Mouse (Mus musculus): Measurements from ENCODE around the gene Tesk1. TPM values are rescaled to one million over a fixed set of nuclear protein-coding genes. Genes with fewer than 3 reads are reported as not detected.

Tesk1 gene
- polyA plus RNA-seq, 1 experiment from 2014 or later: 3.5 TPM

- Histone ChIP-seq H3K4me1 (peaks cover 15% of the 10 kb centered on the region), H3K27ac (no peak overlapping the region), H3K9me3 (no peaks in the 10 kb centered on the region; the same call in 1 of the 2 replicates), H3K4me3 (no peak overlapping the region), H3K27me3 (ENCODE audit: poor library complexity, severe bottlenecking) (peaks cover 12% of the 10 kb centered on the region), H3K36me3 (replicated peaks) (peaks cover 7% of the 10 kb centered on the region)
- 92% methylated on average over 5 of the region's 5 CpGs for WGBS
- DNase-seq (ENCODE audit: extremely low spot score, low spot score): no peak
Observed at GRCm38 (mm10) chr4:43490801-43491200, 49.1 kb downstream of the Tesk1 start.

GRCm38 (mm10) chr4:43492101-43492820, 50.5 kb downstream of the Tesk1 start:
- 48% methylated on average over 12 of the region's 12 CpGs for WGBS
- Histone ChIP-seq H3K4me1 (peaks cover 29% of the 10 kb centered on the region), H3K9me3 (no peaks in the 10 kb centered on the region; the same call in 1 of the 2 replicates), H3K4me3 (peak overlapping the region; percentile 71), H3K36me3 (replicated peaks) (peaks cover 21% of the 10 kb centered on the region), H3K27ac (no peak overlapping the region), H3K27me3 (ENCODE audit: poor library complexity, severe bottlenecking) (peaks cover 22% of the 10 kb centered on the region)
- DNase-seq (ENCODE audit: extremely low spot score, low spot score): no peak

- peak; percentile 90 for DNase-seq (ENCODE audit: extremely low spot score, low spot score)
- WGBS: under 1% methylated on average over 25 of the region's 25 CpGs
- H3K9me3 ChIP-seq: no peaks in the 10 kb centered on the region; the same call in 1 of the 2 replicates
Observed at GRCm38 (mm10) chr4:43492821-43493185, 51.1 kb downstream of the Tesk1 start, which contains the start of gene Ccdc107. Gene Ccdc107, plus strand, starts transcription at chr4:43492900.

GRCm38 (mm10) chr4:43493186-43493845, 51.6 kb downstream of the Tesk1 start:
- peak; percentile 96 for DNase-seq (ENCODE audit: extremely low spot score, low spot score)
- Histone ChIP-seq H3K36me3 (replicated peaks) (peaks cover 30% of the 10 kb centered on the region), H3K27ac (peak overlapping the region; percentile 91), H3K27me3 (ENCODE audit: poor library complexity, severe bottlenecking) (peaks cover 30% of the 10 kb centered on the region), H3K4me1 (peaks cover 39% of the 10 kb centered on the region), H3K9me3 (no peaks in the 10 kb centered on the region; the same call in 1 of the 2 replicates), H3K4me3 (peak overlapping the region; percentile 71)
- under 1% methylated on average over 47 of the region's 47 CpGs for WGBS

More at GRCm38 (mm10) chr4:43492821-43493185, 51.1 kb downstream of the Tesk1 start, which contains the start of gene Ccdc107:
- peaks cover 25% of the 10 kb centered on the region for H3K27me3 ChIP-seq (ENCODE audit: poor library complexity, severe bottlenecking)
- H3K27ac ChIP-seq: peak within 1 kb of the TSS; percentile 91
- H3K4me1 ChIP-seq: peaks cover 34% of the 10 kb centered on the region
- H3K36me3 ChIP-seq (replicated peaks): peaks cover 27% of the 10 kb centered on the region
- H3K4me3 ChIP-seq: peak within 1 kb of the TSS; percentile 71

- Histone ChIP-seq H3K4me3 (peak overlapping the region; percentile 71), H3K4me1 (peaks cover 45% of the 10 kb centered on the region), H3K9me3 (no peaks in the 10 kb centered on the region; the same call in 1 of the 2 replicates), H3K27me3 (ENCODE audit: poor library complexity, severe bottlenecking) (peaks cover 30% of the 10 kb centered on the region), H3K36me3 (replicated peaks) (peaks cover 30% of the 10 kb centered on the region), H3K27ac (peak overlapping the region; percentile 91)
- no peak for DNase-seq (ENCODE audit: extremely low spot score, low spot score)
- WGBS: 7% methylated on average over 9 of the region's 9 CpGs
Observed at GRCm38 (mm10) chr4:43493846-43494240, 52.1 kb downstream of the Tesk1 start.

GRCm38 (mm10) chr4:43496587-43496986, 54.8 kb downstream of the Tesk1 start:
- H3K36me3 ChIP-seq (replicated peaks): peaks cover 30% of the 10 kb centered on the region
- H3K27me3 ChIP-seq (ENCODE audit: poor library complexity, severe bottlenecking): peaks cover 49% of the 10 kb centered on the region
- no peaks in the 10 kb centered on the region for H3K9me3 ChIP-seq
- no peak for DNase-seq (ENCODE audit: extremely low spot score, low spot score)
- no peak overlapping the region for H3K4me3 ChIP-seq
- H3K4me1 ChIP-seq: peaks cover 54% of the 10 kb centered on the region
- 51% methylated on average over 6 of the region's 6 CpGs for WGBS
- H3K27ac ChIP-seq: no peak overlapping the region

- H3K27ac ChIP-seq: no peak overlapping the region
- H3K9me3 ChIP-seq: no peaks in the 10 kb centered on the region
- peaks cover 54% of the 10 kb centered on the region for H3K27me3 ChIP-seq (ENCODE audit: poor library complexity, severe bottlenecking)
- H3K4me3 ChIP-seq: peak overlapping the region; percentile 61; the same call in 1 of the 2 replicates
- no peak for DNase-seq (ENCODE audit: extremely low spot score, low spot score)
- H3K4me1 ChIP-seq: peaks cover 54% of the 10 kb centered on the region
- H3K36me3 ChIP-seq (replicated peaks): peaks cover 30% of the 10 kb centered on the region
- WGBS: 97% methylated on average over 8 of the region's 8 CpGs
Observed at GRCm38 (mm10) chr4:43497405-43497804, 55.7 kb downstream of the Tesk1 start.

Other genes with a start within 250 kb of the Tesk1 start
- gene Atp8b5, start 174.8 kb upstream of the Tesk1 start, polyA plus RNA-seq (2016; fragmentation: Nextera tagmentation; extraction: Ambion mirVana): 0.32 and 0.53 TPM in 2 replicates
- gene Rusc2, start 60.0 kb upstream of the Tesk1 start, polyA plus RNA-seq (2016; fragmentation: Nextera tagmentation; extraction: Ambion mirVana): 7.4 and 8.4 TPM in 2 replicates
- 0.10 and 0.17 TPM in 2 replicates for gene Fam166b, start 12.8 kb upstream of the Tesk1 start, polyA plus RNA-seq (2016; fragmentation: Nextera tagmentation; extraction: Ambion mirVana)
- gene Cd72, start 12.7 kb downstream of the Tesk1 start, polyA plus RNA-seq (2016; fragmentation: Nextera tagmentation; extraction: Ambion mirVana): 2.3 and 2.4 TPM in 2 replicates
- not detected in 2 replicates for gene Sit1, start 41.8 kb downstream of the Tesk1 start, polyA plus RNA-seq (2016; fragmentation: Nextera tagmentation; extraction: Ambion mirVana)
- gene Ccdc107, start 51.0 kb downstream of the Tesk1 start, polyA plus RNA-seq (2016; fragmentation: Nextera tagmentation; extraction: Ambion mirVana): 42.2 and 43.9 TPM in 2 replicates
- gene Arhgef39, start 57.8 kb downstream of the Tesk1 start, polyA plus RNA-seq (2016; fragmentation: Nextera tagmentation; extraction: Ambion mirVana): 54.6 and 56.7 TPM in 2 replicates
- 0.60 and 1.1 TPM in 2 replicates for gene Car9, start 65.0 kb downstream of the Tesk1 start, polyA plus RNA-seq (2016; fragmentation: Nextera tagmentation; extraction: Ambion mirVana)
- 40.0 and 42.6 TPM in 2 replicates for gene Tpm2, start 81.8 kb downstream of the Tesk1 start, polyA plus RNA-seq (2016; fragmentation: Nextera tagmentation; extraction: Ambion mirVana)
- 32.5 and 34.4 TPM in 2 replicates for gene Creb3, start 120.4 kb downstream of the Tesk1 start, polyA plus RNA-seq (2016; fragmentation: Nextera tagmentation; extraction: Ambion mirVana)
- 42.5 and 43.0 TPM in 2 replicates for gene Tln1, start 120.8 kb downstream of the Tesk1 start, polyA plus RNA-seq (2016; fragmentation: Nextera tagmentation; extraction: Ambion mirVana)
- 15.3 and 24.2 TPM in 2 replicates for gene Rgp1, start 136.8 kb downstream of the Tesk1 start, polyA plus RNA-seq (2016; fragmentation: Nextera tagmentation; extraction: Ambion mirVana)
- gene Gba2, start 136.9 kb downstream of the Tesk1 start, polyA plus RNA-seq (2016; fragmentation: Nextera tagmentation; extraction: Ambion mirVana): 24.3 and 26.4 TPM in 2 replicates
- 0.97 TPM in 1 of 2 replicates, not detected in the other for gene Msmp, start 142.6 kb downstream of the Tesk1 start, polyA plus RNA-seq (2016; fragmentation: Nextera tagmentation; extraction: Ambion mirVana)
- gene Npr2, start 190.0 kb downstream of the Tesk1 start, polyA plus RNA-seq (2016; fragmentation: Nextera tagmentation; extraction: Ambion mirVana): 5.4 and 6.2 TPM in 2 replicates
- 1.9 and 2.9 TPM in 2 replicates for gene Spag8, start 211.7 kb downstream of the Tesk1 start, polyA plus RNA-seq (2016; fragmentation: Nextera tagmentation; extraction: Ambion mirVana)
- gene Hint2, start 214.5 kb downstream of the Tesk1 start, polyA plus RNA-seq (2016; fragmentation: Nextera tagmentation; extraction: Ambion mirVana): 66.0 and 69.7 TPM in 2 replicates
- gene Tmem8b, start 227.0 kb downstream of the Tesk1 start, polyA plus RNA-seq (2016; fragmentation: Nextera tagmentation; extraction: Ambion mirVana): 4.2 and 4.3 TPM in 2 replicates
- gene Fam221b, start 227.2 kb downstream of the Tesk1 start, polyA plus RNA-seq (2016; fragmentation: Nextera tagmentation; extraction: Ambion mirVana): 1.6 and 1.7 TPM in 2 replicates

All from forebrain, embryonic 10.5 days (tissue).